Mouse (Mus musculus): ENCODE results near the gene Ttc12. TPM values are rescaled to one million over a fixed set of nuclear protein-coding genes. Genes with fewer than 3 reads are reported as not detected.
A peak's percentile ranks its signal among the peaks of the same experiment; 100 is the strongest.

The Ttc12 gene
- polyA plus RNA-seq, 1 experiment from 2014 or later, result 4.0 TPM

DNA sequence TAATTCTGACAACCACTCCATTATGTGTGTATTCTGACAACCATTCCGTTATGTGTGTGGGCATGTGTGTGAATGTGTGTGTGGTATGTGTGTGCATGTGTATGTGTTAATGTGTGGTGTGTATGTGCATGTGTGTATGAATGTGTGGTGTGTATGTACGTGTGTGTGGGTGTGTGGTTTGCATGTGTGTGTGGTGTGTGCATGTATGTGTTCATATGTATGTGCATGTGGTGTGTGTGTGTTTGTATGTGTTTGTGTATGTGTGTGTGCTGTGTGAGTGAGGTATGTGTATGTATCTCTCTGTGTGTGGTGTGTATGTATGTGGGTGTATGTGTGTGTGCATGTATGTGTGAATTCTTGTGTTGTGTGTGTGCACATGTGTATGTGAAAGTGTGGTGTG lies 13.9 kb upstream of the Ttc12 start:
- Histone ChIP-seq H3K4me2 (replicated peaks; ENCODE audit: low read depth, low read length) (no peak overlapping the region), H3K9ac (replicated peaks; ENCODE audit: low read length) (no peak overlapping the region), H3K36me3 (ENCODE audit: insufficient read depth, low read length) (no peaks in the 10 kb centered on the region), H3K27ac (ENCODE audit: low read length) (no peak overlapping the region), H3K9me3 (ENCODE audit: low read length) (no peaks in the 10 kb centered on the region), H3K27me3 (ENCODE audit: insufficient read depth, low read length) (no peaks in the 10 kb centered on the region), H3K4me1 (ENCODE audit: insufficient read depth, low read length) (no peaks in the 10 kb centered on the region), H3K4me3 (ENCODE audit: low read length) (no peak overlapping the region)
- ATAC-seq (ENCODE audit: low FRiP score, low TSS enrichment), result no peak
- WGBS, result 90% methylated on average over 2 of the region's 2 CpGs

- no peak overlapping the region for H3K4me2 ChIP-seq (replicated peaks; ENCODE audit: low read depth, low read length)
- H3K9me3 ChIP-seq (ENCODE audit: low read length), result no peaks in the 10 kb centered on the region
- no peaks in the 10 kb centered on the region for H3K4me1 ChIP-seq (ENCODE audit: insufficient read depth, low read length)
- H3K9ac ChIP-seq (replicated peaks; ENCODE audit: low read length), result peak overlapping the region; percentile 45; the same call in 1 of the 2 replicates
- H3K36me3 ChIP-seq (ENCODE audit: insufficient read depth, low read length), result no peaks in the 10 kb centered on the region
- H3K27me3 ChIP-seq (ENCODE audit: insufficient read depth, low read length), result no peaks in the 10 kb centered on the region
- no peak overlapping the region for H3K4me3 ChIP-seq (ENCODE audit: low read length)
- 0 out of 2 replicates have a peak, but pooled peaks have one; percentile 47 for ATAC-seq (ENCODE audit: low FRiP score, low TSS enrichment)
- WGBS, result 2% methylated on average over 4 of the region's 4 CpGs
- no peak overlapping the region for H3K27ac ChIP-seq (ENCODE audit: low read length)
These were observed 8.1 kb upstream of the Ttc12 start for GRCm38 (mm10) chr9:49493979-49494649.

DNA sequence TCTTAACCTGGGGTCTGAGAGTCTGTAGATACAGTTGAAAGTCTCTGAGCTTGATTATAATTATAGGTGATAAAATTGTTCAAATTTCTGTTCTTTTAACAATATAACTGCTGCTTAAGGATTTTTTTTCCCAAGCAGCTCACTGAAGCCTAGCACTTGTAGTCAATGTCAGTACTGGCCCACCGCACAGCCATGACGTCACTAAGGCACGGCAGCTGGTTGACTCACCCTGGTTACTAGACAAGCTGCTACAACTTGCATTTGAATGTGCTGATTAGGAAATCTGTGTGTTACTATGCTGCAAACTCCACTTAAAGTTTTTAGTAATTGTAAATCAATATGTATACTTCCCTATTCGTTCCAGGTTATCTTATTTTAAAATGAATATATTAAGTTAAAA lies 4.6 kb upstream of the Ttc12 start:
- Histone ChIP-seq H3K27ac (ENCODE audit: low read length) (no peak overlapping the region), H3K9ac (replicated peaks; ENCODE audit: low read length) (no peak overlapping the region), H3K9me3 (ENCODE audit: low read length) (no peaks in the 10 kb centered on the region), H3K4me2 (replicated peaks; ENCODE audit: low read depth, low read length) (no peak overlapping the region), H3K27me3 (ENCODE audit: insufficient read depth, low read length) (no peaks in the 10 kb centered on the region), H3K4me1 (ENCODE audit: insufficient read depth, low read length) (no peaks in the 10 kb centered on the region), H3K36me3 (ENCODE audit: insufficient read depth, low read length) (no peaks in the 10 kb centered on the region), H3K4me3 (ENCODE audit: low read length) (no peak overlapping the region)
- no peak for ATAC-seq (ENCODE audit: low FRiP score, low TSS enrichment)
- 67% methylated on average over 4 of the region's 4 CpGs for WGBS

DNA sequence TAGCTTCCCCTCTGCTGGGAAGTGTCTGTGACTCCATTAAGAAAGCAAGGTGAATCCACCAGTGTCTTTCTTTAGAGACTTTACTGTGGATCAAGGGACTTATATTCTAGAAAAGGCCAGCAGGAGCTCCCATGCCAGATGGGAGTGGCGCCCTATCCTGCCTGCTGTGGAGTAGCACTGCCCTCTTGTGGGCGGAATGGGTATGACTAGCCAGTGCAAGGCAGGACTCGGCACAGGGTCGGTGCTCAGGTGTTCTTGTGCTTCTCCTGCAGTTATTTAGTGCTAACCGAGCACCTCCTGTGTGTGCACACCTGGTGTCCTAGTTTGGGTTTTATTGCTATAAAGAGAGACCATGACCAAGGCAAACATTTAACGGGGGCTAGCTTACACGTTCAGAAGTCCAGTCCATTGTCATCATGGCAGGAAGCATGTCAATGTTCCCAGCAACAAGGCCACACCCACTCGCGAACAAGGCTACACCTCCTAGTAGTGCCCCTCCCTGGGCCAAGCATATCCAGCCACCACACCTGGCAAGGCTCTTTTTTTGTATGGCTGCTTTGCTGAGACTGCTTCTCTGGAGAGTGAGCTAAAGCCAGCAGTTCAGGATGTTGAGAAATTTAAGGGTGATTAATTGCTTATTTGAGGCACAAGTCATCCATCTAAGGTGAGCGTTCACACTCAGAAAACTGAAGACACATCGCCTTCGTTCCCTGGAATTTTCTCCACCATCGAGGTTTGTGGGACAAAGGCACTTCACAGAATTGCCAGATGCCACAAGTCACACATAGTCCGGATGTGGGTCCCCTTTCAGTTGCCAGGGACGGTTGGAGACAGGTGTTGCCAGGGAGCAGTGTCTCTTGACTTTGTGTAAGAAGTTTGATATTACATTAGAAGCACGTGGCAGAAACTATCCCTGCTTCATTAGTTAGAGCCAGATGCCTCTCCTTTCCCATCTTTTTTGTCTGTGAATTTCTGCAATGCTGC lies 3.2 kb upstream of the Ttc12 start:
- Histone ChIP-seq H3K9me3 (ENCODE audit: low read length) (no peaks in the 10 kb centered on the region), H3K27me3 (ENCODE audit: insufficient read depth, low read length) (no peaks in the 10 kb centered on the region), H3K4me2 (replicated peaks; ENCODE audit: low read depth, low read length) (peak overlapping the region; percentile 34; the same call in 1 of the 2 replicates), H3K36me3 (ENCODE audit: insufficient read depth, low read length) (no peaks in the 10 kb centered on the region), H3K4me3 (ENCODE audit: low read length) (no peak overlapping the region), H3K4me1 (ENCODE audit: insufficient read depth, low read length) (peaks cover 8% of the 10 kb centered on the region), H3K9ac (replicated peaks; ENCODE audit: low read length) (no peak overlapping the region), H3K27ac (ENCODE audit: low read length) (no peak overlapping the region)
- ATAC-seq (ENCODE audit: low FRiP score, low TSS enrichment), result no peak
- 35% methylated on average over 16 of the region's 16 CpGs for WGBS

DNA sequence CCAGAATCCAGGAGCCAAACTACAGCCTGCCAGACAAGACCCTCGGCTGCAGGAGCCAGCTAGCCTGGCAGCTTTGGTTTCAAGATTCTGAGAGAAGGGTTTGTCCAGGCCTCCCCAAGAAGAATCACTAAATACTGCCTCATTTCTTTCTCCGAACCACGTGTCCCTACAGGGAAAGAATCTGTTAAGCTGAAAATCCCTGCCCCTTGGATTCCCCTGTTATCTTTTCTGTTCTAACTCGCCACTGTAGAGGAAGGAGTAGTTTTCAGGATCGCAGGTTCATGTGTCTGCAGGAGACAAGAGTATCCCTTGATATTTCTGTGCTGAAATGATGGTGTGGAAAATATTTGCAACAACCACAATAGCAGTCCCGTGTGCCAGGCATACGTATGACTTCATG lies 2.2 kb upstream of the Ttc12 start:
- H3K36me3 ChIP-seq (ENCODE audit: insufficient read depth, low read length), result no peaks in the 10 kb centered on the region

DNA sequence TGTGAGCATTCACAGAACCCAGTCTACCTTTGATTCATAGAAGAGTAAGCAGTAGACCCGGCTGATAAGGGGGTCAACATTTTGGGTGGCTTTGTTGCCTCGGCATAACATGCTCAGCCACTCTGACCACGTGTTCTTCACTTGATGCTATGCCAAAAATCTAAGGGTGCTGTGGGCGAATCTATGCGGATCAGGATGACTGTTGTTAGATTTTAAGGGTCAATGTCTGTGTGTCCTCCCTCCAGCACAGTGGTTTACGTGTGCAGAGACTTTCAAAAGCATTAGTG lies 1.6 kb upstream of the Ttc12 start:
- Histone ChIP-seq H3K4me3 (ENCODE audit: low read length) (no peak overlapping the region), H3K27ac (ENCODE audit: low read length) (no peak overlapping the region), H3K36me3 (ENCODE audit: insufficient read depth, low read length) (no peaks in the 10 kb centered on the region), H3K9ac (replicated peaks; ENCODE audit: low read length) (no peak overlapping the region), H3K9me3 (ENCODE audit: low read length) (no peaks in the 10 kb centered on the region), H3K4me1 (ENCODE audit: insufficient read depth, low read length) (peaks cover 8% of the 10 kb centered on the region), H3K4me2 (replicated peaks; ENCODE audit: low read depth, low read length) (no peak overlapping the region), H3K27me3 (ENCODE audit: insufficient read depth, low read length) (no peaks in the 10 kb centered on the region)
- no peak for ATAC-seq (ENCODE audit: low FRiP score, low TSS enrichment)
- WGBS, result 76% methylated on average over 6 of the region's 6 CpGs

More for the DNA sequence above, 2.2 kb upstream of the Ttc12 start:
- no peak overlapping the region for H3K27ac ChIP-seq (ENCODE audit: low read length)
- H3K9me3 ChIP-seq (ENCODE audit: low read length), result no peaks in the 10 kb centered on the region
- H3K4me2 ChIP-seq (replicated peaks; ENCODE audit: low read depth, low read length), result no peak overlapping the region
- no peaks in the 10 kb centered on the region for H3K27me3 ChIP-seq (ENCODE audit: insufficient read depth, low read length)
- H3K4me3 ChIP-seq (ENCODE audit: low read length), result no peak overlapping the region
- ATAC-seq (ENCODE audit: low FRiP score, low TSS enrichment), result no peak
- peaks cover 8% of the 10 kb centered on the region for H3K4me1 ChIP-seq (ENCODE audit: insufficient read depth, low read length)
- H3K9ac ChIP-seq (replicated peaks; ENCODE audit: low read length), result no peak overlapping the region
- 81% methylated on average over 7 of the region's 7 CpGs for WGBS

GRCm38 (mm10) chr9:49486805-49487656 lies 1.0 kb upstream of the Ttc12 start:
- H3K9me3 ChIP-seq (ENCODE audit: low read length), result no peaks in the 10 kb centered on the region
- H3K27me3 ChIP-seq (ENCODE audit: insufficient read depth, low read length), result no peaks in the 10 kb centered on the region
- H3K9ac ChIP-seq (replicated peaks; ENCODE audit: low read length), result no peak overlapping the region
- no peak for ATAC-seq (ENCODE audit: low FRiP score, low TSS enrichment)
- no peak overlapping the region for H3K4me3 ChIP-seq (ENCODE audit: low read length)
- no peak overlapping the region for H3K4me2 ChIP-seq (replicated peaks; ENCODE audit: low read depth, low read length)
- peaks cover 8% of the 10 kb centered on the region for H3K4me1 ChIP-seq (ENCODE audit: insufficient read depth, low read length)
- no peak overlapping the region for H3K27ac ChIP-seq (ENCODE audit: low read length)
- 74% methylated on average over 9 of the region's 9 CpGs for WGBS
- H3K36me3 ChIP-seq (ENCODE audit: insufficient read depth, low read length), result no peaks in the 10 kb centered on the region

DNA sequence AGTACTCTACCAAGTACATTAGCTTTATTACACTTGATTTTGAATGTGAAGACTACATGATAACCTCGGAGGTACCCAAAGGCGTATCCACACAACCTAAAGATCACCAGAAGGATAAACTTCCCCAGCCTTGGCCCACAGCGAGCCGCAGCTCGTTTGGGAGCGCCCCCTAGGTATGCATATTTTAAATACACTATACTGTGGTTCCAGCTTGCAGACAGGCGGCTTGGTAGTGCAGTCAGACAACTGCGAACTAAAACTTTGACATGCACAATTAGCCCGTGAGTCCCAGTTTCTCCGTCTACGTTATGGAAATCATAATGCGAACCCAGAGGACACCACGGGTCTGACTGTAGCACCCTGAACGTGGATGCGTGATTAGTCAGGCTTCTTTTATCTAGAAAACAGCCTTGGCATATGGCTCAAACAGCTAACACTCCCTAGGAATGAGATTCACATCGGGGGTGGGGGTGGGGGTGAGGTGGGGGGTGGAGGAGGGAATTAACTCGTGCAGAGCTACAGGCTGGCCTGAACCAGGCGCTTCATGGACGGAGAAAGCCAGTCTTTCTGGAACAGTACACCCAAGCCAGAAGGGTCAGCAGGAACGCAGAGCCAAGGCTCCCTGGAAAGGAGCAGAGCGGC lies 654 bp downstream of the Ttc12 start:
- Histone ChIP-seq H3K4me1 (ENCODE audit: insufficient read depth, low read length) (peaks cover 8% of the 10 kb centered on the region), H3K4me3 (ENCODE audit: low read length) (peak overlapping the region; percentile 74), H3K4me2 (replicated peaks; ENCODE audit: low read depth, low read length) (peak overlapping the region; percentile 90), H3K9ac (replicated peaks; ENCODE audit: low read length) (peak overlapping the region; percentile 68), H3K36me3 (ENCODE audit: insufficient read depth, low read length) (no peaks in the 10 kb centered on the region), H3K27ac (ENCODE audit: low read length) (0 out of 2 replicates have a peak overlapping the region, but pooled peaks have one; percentile 23), H3K9me3 (ENCODE audit: low read length) (no peaks in the 10 kb centered on the region), H3K27me3 (ENCODE audit: insufficient read depth, low read length) (no peaks in the 10 kb centered on the region)
- 6% methylated on average over 21 of the region's 21 CpGs for WGBS
- ATAC-seq (ENCODE audit: low FRiP score, low TSS enrichment), result peak; percentile 35; the same call in 1 of the 2 replicates

DNA sequence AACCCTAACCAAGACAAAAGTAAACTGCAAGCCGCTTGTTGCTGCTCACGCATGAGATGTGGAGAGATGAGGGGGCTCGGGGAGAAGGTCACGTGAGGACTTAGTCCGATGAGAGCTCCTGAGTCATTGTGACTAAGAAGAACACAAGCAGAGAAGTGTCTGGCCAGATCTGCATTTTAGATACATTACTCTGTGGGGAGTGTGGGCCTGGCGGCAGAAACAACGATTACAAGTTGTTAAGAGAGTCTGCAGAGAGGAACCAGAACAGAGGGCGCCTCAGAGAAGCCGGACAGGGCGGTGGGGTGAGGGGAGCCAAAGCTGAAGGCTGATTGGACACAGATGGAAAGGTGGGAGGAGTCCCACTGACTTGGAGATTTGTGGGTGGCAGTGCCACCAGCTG lies 2.7 kb downstream of the Ttc12 start:
- H3K9me3 ChIP-seq (ENCODE audit: low read length), result no peaks in the 10 kb centered on the region
- H3K27ac ChIP-seq (ENCODE audit: low read length), result no peak overlapping the region
- 41% methylated on average over 10 of the region's 10 CpGs for WGBS
- no peaks in the 10 kb centered on the region for H3K27me3 ChIP-seq (ENCODE audit: insufficient read depth, low read length)
- H3K36me3 ChIP-seq (ENCODE audit: insufficient read depth, low read length), result no peaks in the 10 kb centered on the region
- H3K4me2 ChIP-seq (replicated peaks; ENCODE audit: low read depth, low read length), result no peak overlapping the region; the same call in 1 of the 2 replicates
- ATAC-seq (ENCODE audit: low FRiP score, low TSS enrichment), result no peak
- H3K4me3 ChIP-seq (ENCODE audit: low read length), result no peak overlapping the region
- peaks cover 8% of the 10 kb centered on the region for H3K4me1 ChIP-seq (ENCODE audit: insufficient read depth, low read length)
- no peak overlapping the region for H3K9ac ChIP-seq (replicated peaks; ENCODE audit: low read length)
